Mouse (Mus musculus): ENCODE measurements around the gene Trim33.

Trim33 gene

DNA sequence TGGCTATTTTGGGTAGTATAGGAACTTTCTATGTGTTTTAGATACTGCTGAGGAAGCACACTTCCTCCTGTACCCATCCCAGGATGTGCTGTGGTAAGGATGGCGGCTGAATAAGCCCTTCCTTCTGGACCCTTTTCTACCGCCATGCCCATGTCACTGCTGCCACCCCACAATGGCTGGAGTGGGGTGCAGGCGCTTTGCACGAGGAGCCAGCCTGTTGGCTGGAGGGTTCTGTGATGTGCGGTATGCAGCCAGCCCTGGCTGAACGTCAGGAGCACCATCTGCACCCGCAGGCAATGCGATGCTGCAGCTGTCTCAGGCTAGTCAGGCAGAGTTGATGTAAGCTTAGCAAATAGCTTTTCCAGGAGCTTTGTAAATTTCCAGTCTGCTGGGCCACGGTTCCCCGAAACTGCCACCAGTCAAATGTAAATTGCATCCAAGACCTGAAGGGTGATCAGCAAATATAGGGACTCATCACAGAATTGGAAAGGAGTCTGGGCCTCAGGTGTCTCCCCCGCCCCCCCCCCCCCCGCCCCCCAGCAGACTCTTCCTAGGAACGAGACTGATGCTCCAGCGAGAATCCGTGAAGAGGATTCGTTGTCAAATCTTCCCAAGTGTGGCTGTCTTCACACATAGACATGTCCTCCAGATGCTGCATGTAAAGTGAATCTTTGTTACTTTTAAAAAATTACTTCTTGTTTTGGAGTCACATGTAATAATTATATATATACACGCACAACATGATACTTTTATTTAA is 122.4 kb downstream of the Trim33 start:
- no peak for DNase-seq

DNA sequence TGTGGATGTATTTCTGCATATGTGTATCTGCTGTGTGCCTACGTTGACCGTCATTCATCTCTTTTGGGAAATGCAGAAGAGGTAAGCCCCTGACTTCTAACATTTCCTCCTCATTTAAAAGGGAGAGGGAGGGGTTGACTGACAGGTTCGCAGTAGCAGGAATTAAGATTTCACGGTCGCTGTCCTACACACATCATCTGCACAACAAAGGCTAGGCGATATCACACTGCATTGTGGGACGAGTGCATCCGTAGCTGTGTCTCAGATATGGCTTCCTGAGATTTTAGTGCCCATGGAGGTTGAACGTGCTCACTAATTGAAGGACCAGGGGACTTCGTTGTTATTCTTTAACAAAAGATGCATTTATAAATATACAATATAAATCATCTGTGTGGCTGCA is 123.1 kb downstream of the Trim33 start:
- DNase-seq: no peak

DNA sequence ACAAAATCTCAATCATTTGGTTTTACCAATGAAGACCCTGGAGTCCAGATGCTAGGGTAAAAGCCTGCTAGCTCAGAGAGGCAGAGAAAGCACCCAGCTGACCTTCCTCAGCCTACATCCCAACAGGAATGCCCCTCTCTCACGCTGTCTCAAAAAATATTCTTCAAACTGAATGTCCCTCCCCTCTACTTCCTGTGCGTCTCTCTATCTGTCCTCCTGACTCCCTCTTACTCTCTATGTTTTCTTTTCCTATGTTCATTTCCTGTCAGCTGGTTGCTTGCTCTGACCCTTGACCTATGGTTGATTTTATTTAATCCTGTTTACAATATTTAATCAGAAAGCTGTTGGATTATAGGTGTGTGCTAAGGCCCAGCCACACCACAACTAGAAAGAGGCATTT is 126.0 kb downstream of the Trim33 start:
- DNase-seq: no peak

DNA sequence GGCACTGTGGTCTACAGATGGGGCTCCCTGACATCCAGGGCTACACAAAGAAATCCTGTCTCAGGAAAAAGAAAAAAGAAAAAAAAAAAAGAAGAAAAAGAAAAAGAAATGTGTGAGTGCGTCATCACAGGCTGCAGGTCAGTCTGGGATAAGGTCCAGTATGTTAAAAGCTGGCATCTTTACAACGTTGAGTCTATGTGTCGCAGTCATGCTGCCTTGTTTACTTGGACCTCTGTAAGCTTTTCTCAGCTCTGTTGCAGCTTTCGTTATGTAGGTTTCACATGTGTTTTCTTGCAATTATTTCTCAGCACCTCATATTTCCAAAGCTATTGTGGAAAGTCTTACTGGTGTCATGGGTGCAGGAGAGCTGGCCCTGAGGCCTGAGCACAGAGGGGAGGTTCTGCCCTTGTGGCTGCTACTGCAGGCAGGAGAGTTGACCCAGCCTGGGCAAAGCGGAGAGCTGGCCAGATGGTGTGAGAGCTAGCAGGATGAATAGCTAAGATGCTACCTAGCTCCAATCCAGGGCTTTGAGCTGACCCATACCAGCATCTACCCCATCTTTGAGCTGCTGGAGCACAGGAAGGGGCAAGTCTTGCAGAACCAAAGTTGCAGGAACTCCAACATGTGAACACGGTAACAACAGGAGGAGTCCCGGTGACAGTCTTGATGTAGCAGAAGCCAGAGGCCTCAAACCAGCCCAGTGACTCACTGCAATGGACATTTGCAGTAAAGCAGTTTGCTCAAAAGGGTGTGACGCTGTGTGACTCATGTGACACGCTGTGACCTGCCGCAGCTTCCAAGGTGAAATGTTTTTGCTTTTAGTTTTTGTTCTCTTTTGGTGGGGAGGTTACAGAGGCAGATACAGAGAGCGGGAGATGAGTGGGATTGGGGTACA is 127.0 kb downstream of the Trim33 start:
- no peak for DNase-seq
